21 mouse cellular contexts compared by ENCODE assay signal in genomic region chr13:117134352-117134751, GRCm38 (mm10).
DNase-seq lines count a peak whose midpoint lies in the region; ATAC-seq and TF ChIP-seq lines count a peak whose summit lies in the region.
"Had no signal": no experiment of that assay in that cellular context is flagged by ENCODE, and none has a peak within 500 bp of the region (broad histone marks: within the 10 kb centered on the region; RNA-seq: fewer than 3 reads in every experiment).

No protein-coding gene starts in this region.

- ATAC-seq in heart, postnatal 0 days (ENCODE audit: insufficient read depth, low read depth): peak; percentile 44; the same call in 1 of the 2 replicates
- no peak for ATAC-seq in lung, postnatal 0 days
- no peak for ATAC-seq in Patski
- ATAC-seq in stomach, postnatal 0 days (ENCODE audit: low FRiP score, low TSS enrichment): no peak
- ATAC-seq: forebrain, embryonic 16.5 days had no signal

- no peak overlapping the region for H3K4me3 ChIP-seq in heart, postnatal 0 days (ENCODE audit: low read depth, low read length)
- no peak overlapping the region for H3K4me3 ChIP-seq in lung, postnatal 0 days (ENCODE audit: low read depth, low read length)
- no peak overlapping the region for H3K4me3 ChIP-seq in stomach, postnatal 0 days (ENCODE audit: low read depth, low read length)
- H3K4me3 ChIP-seq: embryonic facial prominence, embryonic 15.5 days; lung, embryonic 15.5 days had no signal

- no peaks in the 10 kb centered on the region for H3K36me3 ChIP-seq in heart, postnatal 0 days (replicated peaks; ENCODE audit: control insufficient read depth, insufficient read depth, low read length)
- no peaks in the 10 kb centered on the region for H3K36me3 ChIP-seq in lung, postnatal 0 days (ENCODE audit: insufficient read depth, low read length)
- H3K36me3 ChIP-seq in stomach, postnatal 0 days (ENCODE audit: control insufficient read depth, insufficient read depth, low read length): no peaks in the 10 kb centered on the region
- H3K36me3 ChIP-seq: embryonic facial prominence, embryonic 15.5 days; G1E; lung, embryonic 15.5 days had no signal

- H3K27ac ChIP-seq in heart, postnatal 0 days (ENCODE audit: low read depth): no peak overlapping the region
- H3K27ac ChIP-seq in lung, postnatal 0 days (ENCODE audit: low read length): no peak overlapping the region
- H3K27ac ChIP-seq in stomach, postnatal 0 days (replicated peaks): no peak overlapping the region
- H3K27ac ChIP-seq: embryonic facial prominence, embryonic 15.5 days; liver, embryonic 14.5 days; lung, embryonic 15.5 days had no signal

- no peak for TF ChIP-seq EP300 in heart, postnatal 0 days (IDR thresholded peaks at IDR 0.05; ENCODE audit: low read depth)
- TF ChIP-seq EP300 in lung, postnatal 0 days (IDR thresholded peaks at IDR 0.05): no peak
- no peak for TF ChIP-seq EP300 in stomach, postnatal 0 days (optimal IDR thresholded peaks at IDR 0.05)

- intact Hi-C loops in left cerebral cortex, postnatal 4 days (cut with DNase I): no loop called here

- TF ChIP-seq CTCF in heart, postnatal 0 days (IDR thresholded peaks at IDR 0.05; ENCODE audit: low read depth): peak; percentile 63
- peak; percentile 16; the same call in 1 of the 2 replicates for TF ChIP-seq CTCF in lung, postnatal 0 days (IDR thresholded peaks at IDR 0.05)
- peak; percentile 27 for TF ChIP-seq CTCF in Patski (IDR thresholded peaks at IDR 0.05)
- peak; percentile 45 for TF ChIP-seq CTCF in stomach, postnatal 0 days (IDR thresholded peaks at IDR 0.05; ENCODE audit: low read depth)

- POLR2A ChIA-PET in Patski (lab: Charles Lee): no interaction called here

- no peak overlapping the region for H3K4me2 ChIP-seq in heart, postnatal 0 days (ENCODE audit: low read depth, low read length)
- no peak overlapping the region for H3K4me2 ChIP-seq in lung, postnatal 0 days (replicated peaks; ENCODE audit: low read depth, low read length)
- no peak overlapping the region for H3K4me2 ChIP-seq in stomach, postnatal 0 days (replicated peaks; ENCODE audit: low read depth)
- H3K4me2 ChIP-seq: embryonic facial prominence, embryonic 15.5 days; heart, embryonic 11.5 days; lung, embryonic 15.5 days; midbrain, embryonic 11.5 days had no signal

- WGBS in heart, postnatal 0 days: 62% methylated on average over 3 of the region's 3 CpGs
- WGBS in lung, postnatal 0 days: 79% methylated on average over 3 of the region's 3 CpGs
- 71% methylated on average over 3 of the region's 3 CpGs for WGBS in stomach, postnatal 0 days

- no peak for DNase-seq in heart, postnatal 0 days (ENCODE audit: low spot score)
- DNase-seq in heart, adult 9 months (ENCODE audit: low spot score in 2 of 2): no peak
- DNase-seq in lung, postnatal 0 days (ENCODE audit: low spot score): no peak
- no peak for DNase-seq in lung, postnatal 14 days
- DNase-seq in Patski (ENCODE audit: low read depth, low spot score): no peak
- DNase-seq in stomach, postnatal 0 days (ENCODE audit: low spot score): no peak
- DNase-seq in left cerebral cortex, postnatal 4 days: no peak
- DNase-seq: adrenal gland, postnatal 14 days; cerebellum, adult 2 months; cerebellum, postnatal 25 days; embryo, embryonic 11 days; gastrocnemius, postnatal 25 days; kidney, postnatal 36 days; layer of hippocampus, postnatal 36 days had no signal

- in situ Hi-C loops in Patski (cut with MboI; ENCODE audit: low pct_unique_long_range_greater_than_20kb): loop anchor here (25.0 kb wide), 1 partner anchor 197 kb away; no protein-coding TSS in a partner anchor

- no peak overlapping the region for H3K9ac ChIP-seq in heart, postnatal 0 days (replicated peaks; ENCODE audit: low read depth, low read length)
- no peak overlapping the region for H3K9ac ChIP-seq in lung, postnatal 0 days (replicated peaks; ENCODE audit: low read depth)
- no peak overlapping the region for H3K9ac ChIP-seq in stomach, postnatal 0 days (ENCODE audit: low read length)
- H3K9ac ChIP-seq: embryonic facial prominence, embryonic 15.5 days; liver, embryonic 14.5 days; lung, embryonic 15.5 days had no signal

- H3K9me3 ChIP-seq in heart, postnatal 0 days (replicated peaks; ENCODE audit: control insufficient read depth, low read length): no peaks in the 10 kb centered on the region
- no peaks in the 10 kb centered on the region for H3K9me3 ChIP-seq in lung, postnatal 0 days (ENCODE audit: low read length)
- no peaks in the 10 kb centered on the region for H3K9me3 ChIP-seq in stomach, postnatal 0 days (ENCODE audit: control insufficient read depth, low read length)
- H3K9me3 ChIP-seq: embryonic facial prominence, embryonic 15.5 days; lung, embryonic 15.5 days had no signal

- CTCF ChIA-PET in Patski (lab: Charles Lee): no interaction called here

- no peaks in the 10 kb centered on the region for H3K4me1 ChIP-seq in heart, postnatal 0 days (ENCODE audit: control insufficient read depth, insufficient read depth)
- no peaks in the 10 kb centered on the region for H3K4me1 ChIP-seq in lung, postnatal 0 days (ENCODE audit: insufficient read depth, low read depth, low read length)
- no peaks in the 10 kb centered on the region for H3K4me1 ChIP-seq in stomach, postnatal 0 days (replicated peaks; ENCODE audit: control insufficient read depth, insufficient read depth)
- H3K4me1 ChIP-seq: embryonic facial prominence, embryonic 15.5 days; lung, embryonic 15.5 days had no signal

- no peaks in the 10 kb centered on the region for H3K27me3 ChIP-seq in heart, postnatal 0 days (ENCODE audit: control insufficient read depth, insufficient read depth, low read length)
- H3K27me3 ChIP-seq in lung, postnatal 0 days (replicated peaks; ENCODE audit: insufficient read depth, low read length): no peaks in the 10 kb centered on the region
- H3K27me3 ChIP-seq in Patski: no peaks in the 10 kb centered on the region
- no peaks in the 10 kb centered on the region for H3K27me3 ChIP-seq in stomach, postnatal 0 days (ENCODE audit: control insufficient read depth, insufficient read depth, low read length)
- H3K27me3 ChIP-seq: embryonic facial prominence, embryonic 15.5 days; lung, embryonic 15.5 days had no signal
